Mouse (Mus musculus) ES-Bruce4 (cell line): ENCODE measurements around the gene Scn10a. TPM values are rescaled to one million over a fixed set of nuclear protein-coding genes. Genes with fewer than 3 reads are reported as not detected.

Experiments
- H3K27ac ChIP-seq: 2 replicates; pipeline ENCODE4 v1.5.1; 2012; ENCODE audit warnings: low read length, inconsistent platforms; ENCODE audit not compliant: insufficient read depth
- H3K27me3 ChIP-seq: 2 replicates; pipeline ENCODE4 v1.6.1; 2012; ENCODE audit warnings: mild to moderate bottlenecking, low read length, inconsistent platforms; ENCODE audit not compliant: control insufficient read depth, poor library complexity, insufficient read depth, severe bottlenecking
- H3K36me3 ChIP-seq: 2 replicates; pipeline ENCODE4 v1.6.1; 2012; ENCODE audit warnings: inconsistent platforms, mild to moderate bottlenecking, low read length, moderate library complexity; ENCODE audit not compliant: control insufficient read depth, poor library complexity, insufficient read depth, severe bottlenecking
- H3K4me1 ChIP-seq: one replicate; pipeline ENCODE4 v1.8.1; 2011; ENCODE audit warnings: low read length; ENCODE audit not compliant: control insufficient read depth, insufficient read depth
- H3K4me3 ChIP-seq: 2 replicates; pipeline ENCODE4 v1.5.1; 2011; ENCODE audit warnings: low read depth, mild to moderate bottlenecking, low read length
- H3K9ac ChIP-seq: 2 replicates; pipeline ENCODE4 v1.6.1; 2012; ENCODE audit warnings: low read depth, mild to moderate bottlenecking, inconsistent platforms; ENCODE audit not compliant: poor library complexity, severe bottlenecking
- H3K9me3 ChIP-seq: replicated peaks from 2 replicates; pipeline ENCODE4 v1.6.1; 2012; ENCODE audit warnings: mild to moderate bottlenecking, low read length, inconsistent platforms; ENCODE audit not compliant: control insufficient read depth, poor library complexity, insufficient read depth, severe bottlenecking
- CTCF ChIP-seq: IDR thresholded peaks from one replicate; pipeline ENCODE4 v1.8.1; 2011; ENCODE audit warnings: low read depth, low read length
- EP300 ChIP-seq: IDR thresholded peaks from 2 replicates; pipeline ENCODE4 v1.6.1; 2011; ENCODE audit warnings: low read depth, low read length; ENCODE audit not compliant: insufficient read depth
- POLR2A ChIP-seq: IDR thresholded peaks from one replicate; pipeline ENCODE4 v1.8.1; 2011; ENCODE audit warnings: low read length; ENCODE audit not compliant: insufficient read depth
- polyA plus RNA-seq: library from polyadenylated mRNA; stranded (reverse); fragments of >200 nt; gene quantifications from 2 replicates; pipeline ENCODE4 v1.2.4, GENCODE M21; 2011; ENCODE audit warnings: low read depth; ENCODE audit not compliant: missing spikeins, insufficient read depth, insufficient read length

The Scn10a gene
- polyA plus RNA-seq, 1 experiment: not detected

- no peaks in the 10 kb centered on the region for H3K36me3 ChIP-seq
- no peaks in the 10 kb centered on the region for H3K27me3 ChIP-seq
- H3K4me3 ChIP-seq: no peak overlapping the region
- no peaks in the 10 kb centered on the region for H3K9me3 ChIP-seq
- H3K9ac ChIP-seq: no peak overlapping the region
- TF ChIP-seq EP300 (no peak), CTCF (no peak), POLR2A (no peak)
- peaks cover 6% of the 10 kb centered on the region for H3K4me1 ChIP-seq
- H3K27ac ChIP-seq: no peak overlapping the region
These were observed 157.4 kb downstream of the Scn10a start for GRCm38 (mm10) chr9:119561746-119562145.

DNA sequence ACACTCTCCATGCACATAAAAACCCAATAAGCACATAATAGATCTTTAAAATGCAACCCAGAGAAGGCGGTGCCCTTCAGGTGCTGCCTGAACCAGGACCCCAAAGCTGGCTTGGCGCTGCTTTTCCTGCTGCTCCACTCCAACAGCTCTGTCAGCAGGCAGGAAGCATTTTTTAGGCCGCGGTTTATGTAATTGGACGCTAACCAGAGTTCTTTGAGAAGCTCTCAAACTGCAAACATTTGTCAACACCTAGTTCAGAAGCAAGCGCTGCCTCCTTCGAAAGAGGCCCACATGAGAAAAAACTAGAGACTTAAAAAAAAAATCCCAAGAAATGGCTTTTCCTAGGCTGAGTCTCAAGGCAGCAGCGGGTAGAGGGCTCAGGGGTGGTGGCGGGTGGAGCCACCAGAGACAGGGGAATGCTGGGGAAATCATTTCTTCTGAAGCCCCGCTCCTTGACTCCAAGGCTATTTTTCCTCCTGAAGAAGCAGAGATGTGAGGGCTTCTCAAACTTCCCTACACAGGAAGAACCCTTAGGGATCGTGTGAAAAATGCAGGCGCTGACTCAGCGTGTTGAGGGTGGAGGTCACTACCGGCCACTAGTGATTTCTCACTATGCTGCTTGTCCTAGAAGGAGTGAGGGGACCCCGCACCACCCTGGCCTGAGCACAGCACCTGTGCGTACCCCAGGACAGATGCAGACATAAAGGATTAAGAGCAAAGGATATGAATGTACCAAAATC is 159.4 kb downstream of the Scn10a start:
- H3K4me1 ChIP-seq: no peaks in the 10 kb centered on the region
- H3K27me3 ChIP-seq: no peaks in the 10 kb centered on the region
- H3K27ac ChIP-seq: no peak overlapping the region

More for the DNA sequence above, 159.4 kb downstream of the Scn10a start:
- no peaks in the 10 kb centered on the region for H3K9me3 ChIP-seq
- no peak overlapping the region for H3K4me3 ChIP-seq
- H3K36me3 ChIP-seq: no peaks in the 10 kb centered on the region
- no peak overlapping the region for H3K9ac ChIP-seq
- no peak for TF ChIP-seq EP300
- no peak for TF ChIP-seq POLR2A
- no peak for TF ChIP-seq CTCF

Other genes with a start within 250 kb of the Scn10a start
- gene Scn5a, start 140.3 kb downstream of the Scn10a start, polyA plus RNA-seq: 0.49 and 1.2 TPM in 2 replicates
- not detected in 2 replicates for gene Scn11a, start 106.1 kb upstream of the Scn10a start, polyA plus RNA-seq
- gene Wdr48, start 175.6 kb upstream of the Scn10a start, polyA plus RNA-seq: 103 and 107 TPM in 2 replicates
- 7.2 and 9.2 TPM in 2 replicates for gene Gorasp1, start 218.2 kb upstream of the Scn10a start, polyA plus RNA-seq
- gene Ttc21a, start 218.3 kb upstream of the Scn10a start, polyA plus RNA-seq: 0.93 and 1.2 TPM in 2 replicates